Mouse (Mus musculus) thymus, adult 2 months (tissue): Measurements from ENCODE around the gene Grin3b. TPM values are rescaled to one million over a fixed set of nuclear protein-coding genes. Genes with fewer than 3 reads are reported as not detected.

Experiments
- DNase-seq: peaks from one replicate; pipeline ENCODE4 v3.0.0; 2021
- H3K27ac ChIP-seq: fragments of 200-500 bp; 2 replicates; pipeline ENCODE4 v1.5.1; 2012; ENCODE audit warnings: low read length, control low read depth; ENCODE audit not compliant: control insufficient read depth, insufficient read depth
- H3K27me3 ChIP-seq: fragments of 200-500 bp; 2 replicates; pipeline ENCODE4 v1.6.1; 2012; ENCODE audit warnings: mild to moderate bottlenecking, low read length, moderate library complexity, mixed read lengths; ENCODE audit not compliant: control insufficient read depth, insufficient read depth
- H3K36me3 ChIP-seq: fragments of 200-500 bp; 2 replicates; pipeline ENCODE4 v1.6.1; 2012; ENCODE audit warnings: mild to moderate bottlenecking, low read length, moderate library complexity; ENCODE audit not compliant: control insufficient read depth, insufficient read depth
- H3K4me1 ChIP-seq: fragments of 200-500 bp; replicated peaks from 2 replicates; pipeline ENCODE4 v1.6.1; 2012; ENCODE audit warnings: low read length; ENCODE audit not compliant: control insufficient read depth, insufficient read depth
- H3K4me3 ChIP-seq: fragments of 200-500 bp; 2 replicates; pipeline ENCODE4 v1.5.1; 2012; ENCODE audit warnings: mild to moderate bottlenecking, low read length, control low read depth, moderate library complexity; ENCODE audit not compliant: control insufficient read depth, insufficient read depth
- CTCF ChIP-seq: fragments of 200-500 bp; IDR thresholded peaks from 2 replicates; pipeline ENCODE4 v1.5.1; 2012; ENCODE audit warnings: mild to moderate bottlenecking, control low read depth, low read length, moderate library complexity, borderline replicate concordance; ENCODE audit not compliant: control insufficient read depth, poor library complexity, insufficient read depth; ENCODE audit errors: extremely low read depth
- POLR2A ChIP-seq: fragments of 200-500 bp; IDR thresholded peaks from 2 replicates; pipeline ENCODE4 v1.6.1; 2012; ENCODE audit warnings: mild to moderate bottlenecking, low read length, control low read depth, moderate library complexity; ENCODE audit not compliant: control insufficient read depth, poor library complexity, insufficient read depth; ENCODE audit errors: extremely low read depth
- WGBS: fragments of 180-500 bp; shearing (Covaris S2); methylation state at CpG from one replicate; pipeline ENCODE4 v1.1.7; 2018; 5-methylcytosine and 5-hydroxymethylcytosine counted together
- polyA plus RNA-seq: library from polyadenylated mRNA; depleted of rRNA; stranded (reverse); fragments of >200 nt; gene quantifications from 2 replicates; pipeline ENCODE4 v1.2.3, GENCODE M21; 2012

Gene Grin3b
- polyA plus RNA-seq, 1 experiment: 0.07 TPM

DNA sequence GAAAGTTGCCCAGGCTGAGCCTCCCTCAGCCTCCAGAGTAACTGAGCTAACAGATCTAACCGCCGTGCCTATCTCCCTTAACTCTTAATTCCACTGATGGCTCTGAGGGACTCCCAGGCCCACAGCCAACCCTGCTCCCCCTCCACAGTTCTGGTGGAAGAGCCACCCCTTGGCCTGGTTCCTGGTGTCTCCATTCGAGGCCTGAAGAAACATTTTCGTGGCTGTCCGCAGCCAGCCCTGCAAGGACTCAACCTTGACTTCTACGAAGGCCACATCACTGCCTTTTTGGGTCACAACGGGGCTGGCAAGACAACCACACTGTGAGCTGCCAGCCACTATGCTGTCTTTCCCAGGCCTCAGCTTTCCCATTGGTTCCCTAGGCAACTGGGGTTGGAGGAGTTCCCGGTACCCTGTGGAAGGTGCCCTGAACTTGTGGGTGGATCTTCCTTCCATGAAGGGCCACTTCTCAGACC lies 33.8 kb downstream of the Grin3b start:
- Histone ChIP-seq H3K36me3 (no peaks in the 10 kb centered on the region), H3K27me3 (no peaks in the 10 kb centered on the region), H3K4me3 (no peak overlapping the region), H3K4me1 (no peaks in the 10 kb centered on the region), H3K27ac (no peak overlapping the region)
- DNase-seq: no peak
- WGBS: 95% methylated on average over 8 of the region's 8 CpGs
- no peak for TF ChIP-seq CTCF
- no peak for TF ChIP-seq POLR2A

GRCm38 (mm10) chr10:80011740-80012139 lies 41.2 kb downstream of the Grin3b start:
- no peak for DNase-seq

DNA sequence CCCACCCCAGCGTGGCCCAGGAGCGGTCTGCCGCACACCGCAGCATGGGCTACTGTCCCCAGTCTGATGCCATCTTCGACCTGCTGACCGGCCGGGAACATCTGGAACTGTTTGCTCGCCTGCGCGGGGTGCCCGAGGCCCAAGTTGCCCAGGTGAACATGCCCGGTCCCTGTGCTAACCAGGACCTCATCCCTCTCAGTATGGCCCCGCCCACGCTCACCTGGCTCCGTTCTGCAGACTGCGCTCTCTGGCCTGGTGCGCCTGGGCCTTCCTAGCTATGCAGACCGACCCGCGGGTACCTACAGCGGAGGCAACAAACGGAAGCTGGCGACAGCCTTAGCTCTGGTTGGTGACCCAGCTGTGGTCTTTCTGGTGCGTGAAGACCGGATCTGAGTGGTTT lies 43.1 kb downstream of the Grin3b start:
- TF ChIP-seq CTCF: no peak
- 97% methylated on average over 25 of the region's 25 CpGs for WGBS
- Histone ChIP-seq H3K27ac (no peak overlapping the region), H3K27me3 (no peaks in the 10 kb centered on the region), H3K4me1 (peaks cover 14% of the 10 kb centered on the region), H3K36me3 (peaks cover 19% of the 10 kb centered on the region), H3K4me3 (no peak overlapping the region)
- DNase-seq: no peak

More at GRCm38 (mm10) chr10:80011740-80012139, 41.2 kb downstream of the Grin3b start:
- TF ChIP-seq CTCF (no peak), POLR2A (no peak)
- 95% methylated on average over 6 of the region's 6 CpGs for WGBS
- Histone ChIP-seq H3K27ac (no peak overlapping the region), H3K4me3 (no peak overlapping the region), H3K36me3 (peaks cover 14% of the 10 kb centered on the region; the same call in 1 of the 2 replicates), H3K27me3 (no peaks in the 10 kb centered on the region), H3K4me1 (peaks cover 14% of the 10 kb centered on the region)

- peak; percentile 61 for DNase-seq
- H3K4me1 ChIP-seq: peaks cover 23% of the 10 kb centered on the region
These were observed 44.2 kb downstream of the Grin3b start for GRCm38 (mm10) chr10:80014484-80015290.

DNA sequence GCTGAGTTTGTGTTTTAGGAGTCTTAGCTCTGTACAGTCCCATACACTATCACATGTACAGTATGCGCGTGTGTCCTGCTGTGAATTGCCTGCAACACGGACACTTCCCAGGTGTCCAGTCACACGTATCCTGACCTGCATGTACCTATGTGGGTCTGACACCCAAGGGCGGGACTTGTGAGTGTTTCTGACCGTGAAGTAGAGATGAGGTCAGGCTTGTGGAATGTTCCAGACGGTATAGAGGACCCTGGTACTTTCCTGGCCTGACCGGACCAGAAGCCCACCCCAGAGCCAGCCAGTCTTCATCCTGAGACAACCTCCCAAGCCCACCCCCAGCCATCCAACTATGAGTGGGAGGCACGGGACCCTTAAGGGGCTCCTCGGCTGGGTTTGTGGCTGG lies 45.1 kb downstream of the Grin3b start:
- Histone ChIP-seq H3K36me3 (peaks cover 32% of the 10 kb centered on the region), H3K4me3 (no peak overlapping the region), H3K27ac (no peak overlapping the region), H3K4me1 (peaks cover 32% of the 10 kb centered on the region), H3K27me3 (no peaks in the 10 kb centered on the region)
- 94% methylated on average over 10 of the region's 10 CpGs for WGBS
- peak; percentile 16 for DNase-seq
- TF ChIP-seq POLR2A (no peak), CTCF (no peak)

More at GRCm38 (mm10) chr10:80014484-80015290, 44.2 kb downstream of the Grin3b start:
- TF ChIP-seq POLR2A: no peak
- peak; percentile 70 for TF ChIP-seq CTCF
- Histone ChIP-seq H3K36me3 (peaks cover 29% of the 10 kb centered on the region), H3K27ac (no peak overlapping the region), H3K27me3 (no peaks in the 10 kb centered on the region), H3K4me3 (no peak overlapping the region)
- 82% methylated on average over 28 of the region's 28 CpGs for WGBS

- peak; percentile 91 for DNase-seq
- Histone ChIP-seq H3K27ac (peak within 1 kb of the TSS; percentile 99), H3K27me3 (no peaks in the 10 kb centered on the region), H3K4me1 (peaks cover 41% of the 10 kb centered on the region), H3K4me3 (peak within 1 kb of the TSS; percentile 83), H3K36me3 (peaks cover 35% of the 10 kb centered on the region)
- WGBS: 3% methylated on average over 11 of the region's 11 CpGs
- TF ChIP-seq CTCF (no peak), POLR2A (peak; percentile 98)
These were observed 46.0 kb downstream of the Grin3b start, which contains the start of gene Arhgap45 for GRCm38 (mm10) chr10:80016511-80016910. TSS of gene Arhgap45 (plus strand) at chr10:80016653.

DNA sequence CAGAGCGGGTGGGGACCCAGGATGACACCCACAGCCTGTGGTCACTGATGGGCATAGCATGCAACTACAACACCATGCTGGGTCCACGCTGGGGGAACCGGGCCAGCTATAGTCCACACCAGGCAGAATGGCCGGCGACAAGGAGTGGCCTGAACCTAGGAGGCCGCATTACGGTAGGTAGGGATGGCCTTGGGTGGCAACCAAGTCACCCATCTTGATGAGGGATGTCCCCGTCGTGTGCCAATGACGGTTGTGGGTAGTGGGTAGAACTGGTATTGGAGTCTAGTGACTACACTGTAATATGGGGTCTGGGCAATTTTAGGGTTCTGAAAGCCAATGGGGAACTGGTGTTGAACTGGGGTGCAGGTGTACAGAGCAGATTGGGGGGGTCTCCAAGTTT lies 46.4 kb downstream of the Grin3b start:
- Histone ChIP-seq H3K4me3 (peak overlapping the region; percentile 83), H3K36me3 (peaks cover 38% of the 10 kb centered on the region), H3K27ac (peak overlapping the region; percentile 86), H3K4me1 (peaks cover 44% of the 10 kb centered on the region), H3K27me3 (no peaks in the 10 kb centered on the region)
- DNase-seq: no peak
- WGBS: 2% methylated on average over 10 of the region's 10 CpGs
- TF ChIP-seq CTCF (no peak), POLR2A (no peak)
